26 mouse cellular contexts compared by ENCODE assay signal in the genomic region with DNA sequence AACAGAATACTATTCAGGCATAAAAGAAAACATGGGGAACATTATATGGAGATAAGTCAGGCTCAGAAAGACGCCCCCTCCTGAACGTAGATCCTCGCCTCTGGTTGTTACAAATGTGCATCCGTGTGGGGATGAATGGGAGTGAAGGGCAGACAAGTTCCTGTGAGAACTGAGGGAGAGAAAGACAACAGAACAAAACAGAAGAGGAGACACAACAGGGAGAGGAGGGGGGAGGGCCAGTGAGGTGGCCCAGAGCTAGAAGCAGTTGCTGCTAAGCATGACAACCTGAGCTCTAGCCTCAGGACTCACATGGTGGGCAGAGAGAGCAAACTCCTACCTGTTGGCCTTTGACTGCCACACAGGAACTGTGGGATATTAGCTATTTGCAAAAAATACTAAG. TPM values are rescaled to one million over a fixed set of nuclear protein-coding genes. Genes with fewer than 3 reads are reported as not detected.
A peak's percentile ranks its signal among the peaks of the same experiment; 100 is the strongest.
DNase-seq lines count a peak whose midpoint lies in the region; ATAC-seq and TF ChIP-seq lines count a peak whose summit lies in the region.
"Had no signal": no experiment of that assay in that cellular context is flagged by ENCODE, and none has a peak within 500 bp of the region (broad histone marks: within the 10 kb centered on the region; RNA-seq: fewer than 3 reads in every experiment).

No protein-coding gene starts in this region.

- TF ChIP-seq POLR2A in MEL (IDR thresholded peaks at IDR 0.05; ENCODE audit: control insufficient read depth in 1 of 2, insufficient read depth in 1 of 2, low read depth in 1 of 2, low read length in 2 of 2, poor library complexity in 1 of 2) = no peak
- no peak for TF ChIP-seq POLR2A in bone marrow, adult 2 months (IDR thresholded peaks at IDR 0.05; ENCODE audit: borderline replicate concordance, control insufficient read depth, low read depth, low read length)
- TF ChIP-seq POLR2A in small intestine, adult 2 months (IDR thresholded peaks at IDR 0.05; ENCODE audit: low read depth, low read length) = no peak

- no peak overlapping the region for H3K9ac ChIP-seq in liver, postnatal 0 days (replicated peaks)
- no peak overlapping the region for H3K9ac ChIP-seq in liver, embryonic 11.5 days (ENCODE audit: low read depth, low read length)
- H3K9ac ChIP-seq in MEL (ENCODE audit: control insufficient read depth, low read depth, low read length, poor library complexity, severe bottlenecking) = no peak overlapping the region
- H3K9ac ChIP-seq: embryonic facial prominence, embryonic 15.5 days; hindbrain, embryonic 14.5 days had no signal

- H3K27me3 ChIP-seq in liver, postnatal 0 days (ENCODE audit: insufficient read depth, low read length) = no peaks in the 10 kb centered on the region
- H3K27me3 ChIP-seq in liver, embryonic 11.5 days (replicated peaks; ENCODE audit: control insufficient read depth, insufficient read depth, low read length) = no peaks in the 10 kb centered on the region
- no peaks in the 10 kb centered on the region for H3K27me3 ChIP-seq in MEL (ENCODE audit: control insufficient read depth in 1 of 2, insufficient read depth in 2 of 2, low read length in 2 of 2)
- H3K27me3 ChIP-seq in small intestine, adult 2 months (ENCODE audit: control insufficient read depth, insufficient read depth, low read length) = no peaks in the 10 kb centered on the region
- H3K27me3 ChIP-seq: embryonic facial prominence, embryonic 15.5 days had no signal

- peak overlapping the region; percentile 89; the same call in 1 of the 2 replicates for H3K27ac ChIP-seq in liver, postnatal 0 days (ENCODE audit: low read depth)
- no peak overlapping the region for H3K27ac ChIP-seq in liver, embryonic 11.5 days (ENCODE audit: low read depth, low read length)
- H3K27ac ChIP-seq in MEL (ENCODE audit: control insufficient read depth, low read depth, low read length) = peak overlapping the region; percentile 33
- H3K27ac ChIP-seq in bone marrow, adult 2 months (ENCODE audit: control insufficient read depth, insufficient read depth, low read depth, low read length, poor library complexity) = peak overlapping the region; percentile 57
- H3K27ac ChIP-seq in small intestine, adult 2 months (ENCODE audit: insufficient read depth, low read depth, low read length) = peak overlapping the region; percentile 8; the same call in 1 of the 2 replicates
- H3K27ac ChIP-seq: embryonic facial prominence, embryonic 15.5 days; forebrain, embryonic 10.5 days; heart, embryonic 10.5 days; hindbrain, embryonic 14.5 days had no signal

- no peak for TF ChIP-seq EP300 in liver, postnatal 0 days (IDR thresholded peaks at IDR 0.05; ENCODE audit: low read depth)
- no peak for TF ChIP-seq EP300 in MEL (IDR thresholded peaks at IDR 0.05; ENCODE audit: low read depth in 1 of 2, low read length in 2 of 2)

- no peak overlapping the region for H3K4me2 ChIP-seq in liver, postnatal 0 days (ENCODE audit: low read depth, low read length)
- no peak overlapping the region for H3K4me2 ChIP-seq in liver, embryonic 11.5 days
- H3K4me2 ChIP-seq: embryonic facial prominence, embryonic 15.5 days; hindbrain, embryonic 14.5 days had no signal

- TF ChIP-seq CTCF in liver, postnatal 0 days (IDR thresholded peaks at IDR 0.05; ENCODE audit: low read depth) = no peak
- no peak for TF ChIP-seq CTCF in MEL (IDR thresholded peaks at IDR 0.05 in 2 of 3, conservative IDR thresholded peaks at IDR 0.05 in 1 of 3; ENCODE audit: control insufficient read depth in 1 of 3, insufficient read depth in 1 of 3, low read depth in 2 of 3, low read length in 3 of 3, poor library complexity in 1 of 3, severe bottlenecking in 1 of 3)
- TF ChIP-seq CTCF in bone marrow, adult 2 months (IDR thresholded peaks at IDR 0.05; ENCODE audit: control insufficient read depth, insufficient read depth, low read length) = no peak
- TF ChIP-seq CTCF in small intestine, adult 2 months (IDR thresholded peaks at IDR 0.05; ENCODE audit: extremely low read depth, insufficient read length, insufficient replicate concordance, low read depth, low read length) = no peak

- no peaks in the 10 kb centered on the region for H3K9me3 ChIP-seq in liver, postnatal 0 days (ENCODE audit: low read length)
- H3K9me3 ChIP-seq in liver, embryonic 11.5 days (ENCODE audit: control insufficient read depth, low read length) = no peaks in the 10 kb centered on the region
- no peaks in the 10 kb centered on the region for H3K9me3 ChIP-seq in MEL (replicated peaks; ENCODE audit: insufficient read depth, low read length)
- H3K9me3 ChIP-seq: embryonic facial prominence, embryonic 15.5 days; forebrain, embryonic 10.5 days; heart, embryonic 10.5 days had no signal

- H3K4me3 ChIP-seq in liver, postnatal 0 days (ENCODE audit: low read depth, low read length) = no peak overlapping the region
- no peak overlapping the region for H3K4me3 ChIP-seq in liver, embryonic 11.5 days (ENCODE audit: low read depth, low read length)
- H3K4me3 ChIP-seq in MEL (ENCODE audit: control insufficient read depth in 1 of 2, insufficient read depth in 1 of 2, low read depth in 2 of 2, low read length in 2 of 2) = no peak overlapping the region
- H3K4me3 ChIP-seq in bone marrow, adult 2 months (replicated peaks; ENCODE audit: control insufficient read depth, low read depth, low read length) = no peak overlapping the region
- no peak overlapping the region for H3K4me3 ChIP-seq in small intestine, adult 2 months (ENCODE audit: low read depth, low read length)
- H3K4me3 ChIP-seq: embryonic facial prominence, embryonic 15.5 days; erythroblast, embryonic 14.5 days; forebrain, embryonic 10.5 days; heart, embryonic 10.5 days had no signal

- no peaks in the 10 kb centered on the region for H3K36me3 ChIP-seq in liver, postnatal 0 days (replicated peaks; ENCODE audit: insufficient read depth, low read length)
- H3K36me3 ChIP-seq in liver, embryonic 11.5 days (ENCODE audit: control insufficient read depth, insufficient read depth, low read length) = no peaks in the 10 kb centered on the region
- H3K36me3 ChIP-seq in MEL (ENCODE audit: control insufficient read depth in 1 of 2, insufficient read depth in 2 of 2, low read length in 2 of 2) = peaks cover 0 to 18% of the 10 kb centered on the region in 2 experiments; a peak in 2 of 4 replicates
- H3K36me3 ChIP-seq in small intestine, adult 2 months (ENCODE audit: control insufficient read depth, insufficient read depth, low read length) = no peaks in the 10 kb centered on the region
- H3K36me3 ChIP-seq: embryonic facial prominence, embryonic 15.5 days; forebrain, embryonic 10.5 days; heart, embryonic 10.5 days had no signal

- no peak for ATAC-seq in liver, postnatal 0 days
- ATAC-seq in liver, embryonic 11.5 days (replicated peaks; ENCODE audit: low FRiP score) = no peak
- ATAC-seq: forebrain, embryonic 14.5 days had no signal

- no peak for DNase-seq in liver, postnatal 0 days
- no peak for DNase-seq in liver, embryonic 11.5 days (ENCODE audit: low spot score)
- DNase-seq in MEL (ENCODE audit: low read depth, low spot score) = no peak
- no peak for DNase-seq in cerebellum, adult 11-12 months
- DNase-seq: adrenal gland, adult 8-10 months; adrenal gland, postnatal 36 days; cerebellum, adult 2 months; cerebellum, postnatal 10 days; embryo, embryonic 11 days; gastrocnemius, postnatal 36 days; heart, postnatal 10 days had no signal

- H3K4me1 ChIP-seq in liver, postnatal 0 days (ENCODE audit: insufficient read depth) = peaks cover 30% of the 10 kb centered on the region
- H3K4me1 ChIP-seq in liver, embryonic 11.5 days (replicated peaks; ENCODE audit: control insufficient read depth, insufficient read depth, low read length) = peaks cover 13% of the 10 kb centered on the region; the same call in 1 of the 2 replicates
- peaks cover 8 to 37% of the 10 kb centered on the region in 2 experiments for H3K4me1 ChIP-seq in MEL (ENCODE audit: control insufficient read depth in 1 of 2, insufficient read depth in 2 of 2, low read length in 2 of 2)
- peaks cover 15% of the 10 kb centered on the region for H3K4me1 ChIP-seq in bone marrow, adult 2 months (ENCODE audit: control insufficient read depth, insufficient read depth, low read length)
- H3K4me1 ChIP-seq in small intestine, adult 2 months (ENCODE audit: control insufficient read depth, insufficient read depth, insufficient read length, low read length) = peaks cover 11% of the 10 kb centered on the region

- TF ChIP-seq RAD21 in MEL (IDR thresholded peaks at IDR 0.05; ENCODE audit: low read depth, low read length) = no peak

- H3K79me2 ChIP-seq in MEL (ENCODE audit: control insufficient read depth, insufficient read depth, low read length, poor library complexity) = no peaks in the 10 kb centered on the region

- WGBS in liver, postnatal 0 days (ENCODE audit: insufficient replicate concordance) = 87% methylated on average over 4 of the region's 4 CpGs
- WGBS in liver, embryonic 11.5 days = 88% methylated on average over 4 of the region's 4 CpGs
- 63% methylated on average over 4 of the region's 4 CpGs for WGBS in bone marrow, adult 2 months
- WGBS in small intestine, adult 2 months = 88% methylated on average over 4 of the region's 4 CpGs

TF ChIP-seq in MEL, 35 proteins besides CTCF, POLR2A, EP300 and RAD21 (continues in another document):
- TF ChIP-seq ZC3H11A (IDR thresholded peaks at IDR 0.05; ENCODE audit: low read depth, low read length) (no peak), POLR2AphosphoS5 (IDR thresholded peaks at IDR 0.05; ENCODE audit: borderline replicate concordance, low read depth, low read length) (no peak), MAX (IDR thresholded peaks at IDR 0.05; ENCODE audit: low read length) (no peak), TCF12 (IDR thresholded peaks at IDR 0.05; ENCODE audit: low read depth, low read length) (no peak), E2F4 (IDR thresholded peaks at IDR 0.05; ENCODE audit: borderline replicate concordance, low read depth, low read length) (no peak)

RNA-seq across cellular contexts. Expression of gene Cdc42, which starts 8.6 kb away (rescaled TPM):
- 216 and 227 TPM in 2 replicates for polyA plus RNA-seq in liver, postnatal 0 days (2015; fragmentation: Nextera tagmentation; extraction: Ambion mirVana)
- polyA plus RNA-seq in liver, embryonic 11.5 days (2014; fragmentation: Nextera tagmentation; extraction: Ambion mirVana) = 459 and 500 TPM in 2 replicates
- 173 and 174 TPM in 2 replicates for total RNA-seq in MEL (2012; rRNA removed)
- polyA plus RNA-seq in MEL (2012; ENCODE audit: insufficient read depth in 1 of 2, insufficient read length in 2 of 2, low read depth in 1 of 2, low replicate concordance in 2 of 2, missing spikeins in 1 of 2) = 100 to 1,000 TPM; 117 to 203 TPM
- 86.6 and 133 TPM in 2 replicates for polyA plus RNA-seq in bone marrow, adult 2 months (2011; ENCODE audit: insufficient read depth, insufficient read length, low replicate concordance, missing spikeins)
- 11.5 and 25.9 TPM in 2 replicates for polyA plus RNA-seq in small intestine, adult 2 months (2012; rRNA removed)

RNA-seq across cellular contexts. Expression of gene Cela3a, which starts 43.5 kb away (rescaled TPM):
- polyA plus RNA-seq in liver, postnatal 0 days (2015; fragmentation: Nextera tagmentation; extraction: Ambion mirVana) = not detected in 2 replicates
- polyA plus RNA-seq in liver, embryonic 11.5 days (2014; fragmentation: Nextera tagmentation; extraction: Ambion mirVana) = not detected in 2 replicates
- total RNA-seq in MEL (2012; rRNA removed) = not detected in 2 replicates
- polyA plus RNA-seq in MEL (2012; ENCODE audit: insufficient read depth in 1 of 2, insufficient read length in 2 of 2, low read depth in 1 of 2, low replicate concordance in 2 of 2, missing spikeins in 1 of 2) = not detected
- not detected in 2 replicates for polyA plus RNA-seq in bone marrow, adult 2 months (2011; ENCODE audit: insufficient read depth, insufficient read length, low replicate concordance, missing spikeins)
- polyA plus RNA-seq in small intestine, adult 2 months (2012; rRNA removed) = 23.4 TPM in 1 of 2 replicates, not detected in the other
- total RNA-seq: adrenal gland, adult 8-10 months; adrenal gland, postnatal 36 days; common myeloid progenitor, adult 5-6 weeks; ES-E14; gastrocnemius, adult 8-10 months; gastrocnemius, postnatal 36 days; heart, adult 18-20 months; heart, postnatal 10 days; hematopoietic stem cell, adult 5-6 weeks had no signal
- polyA plus RNA-seq: cerebellum, adult 2 months; embryonic facial prominence, embryonic 11.5 days; embryonic facial prominence, embryonic 15.5 days; erythroblast, embryonic 14.5 days; forebrain, embryonic 10.5 days; forebrain, embryonic 14.5 days; heart, embryonic 10.5 days; heart, embryonic 14.5 days; hindbrain, embryonic 14.5 days had no signal
